Mouse (Mus musculus): ENCODE results near the gene Fam83f. TPM values are rescaled to one million over a fixed set of nuclear protein-coding genes. Genes with fewer than 3 reads are reported as not detected.
A peak's percentile ranks its signal among the peaks of the same experiment; 100 is the strongest.

Fam83f gene
- polyA plus RNA-seq (2012), result not detected in 2 replicates

GRCm38 (mm10) chr15:80671295-80672252, at the start of gene Fam83f:
Gene Fam83f, plus strand, starts transcription at chr15:80671847.
- TF ChIP-seq GATA1 (IDR thresholded peaks at IDR 0.05; ENCODE audit: low read length), result no peak

GRCm38 (mm10) chr15:80623171-80623837, 48.3 kb upstream of the Fam83f start:
- TF ChIP-seq GATA1 (IDR thresholded peaks at IDR 0.05; ENCODE audit: low read length), result peak; percentile 24

DNA sequence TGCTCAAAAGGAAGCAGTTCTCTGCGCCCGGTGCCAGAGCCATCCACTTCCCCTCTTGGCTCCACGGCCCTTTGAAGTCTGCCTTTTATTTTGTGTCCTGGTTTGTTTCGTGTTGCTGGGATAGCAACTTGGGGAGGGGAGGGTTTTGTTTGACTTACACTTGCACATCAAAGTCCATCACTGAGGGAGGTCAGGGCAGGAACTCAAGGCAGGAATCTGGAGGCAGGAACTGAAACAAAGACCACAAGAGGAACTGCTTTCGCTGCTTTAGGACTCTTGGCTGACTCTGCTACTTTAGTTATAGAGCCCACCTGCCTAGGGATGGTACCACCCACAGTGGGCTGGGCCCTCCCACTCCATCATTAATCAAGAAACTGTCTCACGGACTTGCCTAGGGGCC, 45.2 kb upstream of the Fam83f start:
- TF ChIP-seq GATA1 (IDR thresholded peaks at IDR 0.05; ENCODE audit: low read length), result no peak

- no peak for TF ChIP-seq GATA1 (IDR thresholded peaks at IDR 0.05; ENCODE audit: low read length)
These were observed 41.5 kb upstream of the Fam83f start for GRCm38 (mm10) chr15:80630147-80630546.

DNA sequence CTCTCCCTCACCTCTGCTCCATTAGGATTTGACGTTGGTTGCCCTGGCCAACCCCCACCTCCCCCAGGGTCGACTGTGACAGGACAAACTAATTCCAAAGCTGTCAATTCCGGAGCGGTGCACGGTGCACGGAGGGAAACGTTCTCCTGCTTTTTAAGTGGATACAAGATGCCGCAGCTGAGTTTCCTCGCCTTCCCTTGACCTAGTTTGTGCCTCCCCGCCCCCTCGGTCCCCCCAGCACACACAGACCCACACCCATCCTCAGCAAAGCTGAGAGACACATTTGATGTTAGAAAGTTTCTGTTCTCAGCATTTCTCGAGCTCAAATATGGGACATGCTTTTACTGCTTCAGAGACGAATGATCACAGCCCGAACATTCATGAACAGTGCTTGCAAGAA, 40.9 kb upstream of the Fam83f start:
- TF ChIP-seq GATA1 (IDR thresholded peaks at IDR 0.05; ENCODE audit: low read length), result no peak

DNA sequence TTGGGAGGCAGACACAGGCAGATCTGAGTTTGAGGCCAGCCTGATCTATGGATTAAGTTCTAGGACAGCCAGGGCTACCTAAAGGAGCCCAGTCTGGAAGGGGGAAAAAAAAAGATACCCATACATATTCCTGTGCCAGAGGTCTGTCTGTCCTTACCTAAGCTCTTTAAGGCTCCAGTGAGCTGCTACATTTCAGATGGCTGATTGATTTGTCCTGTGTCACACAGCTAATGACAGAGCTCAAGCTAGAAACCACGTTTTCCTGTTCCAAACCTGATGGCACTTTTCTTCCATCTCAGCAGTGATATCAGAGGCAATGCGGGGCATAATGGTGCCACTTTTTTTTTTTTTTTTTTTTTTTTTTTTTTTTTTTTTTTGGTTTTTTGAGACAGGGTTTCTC, 40.3 kb upstream of the Fam83f start:
- no peak for TF ChIP-seq GATA1 (IDR thresholded peaks at IDR 0.05; ENCODE audit: low read length)

DNA sequence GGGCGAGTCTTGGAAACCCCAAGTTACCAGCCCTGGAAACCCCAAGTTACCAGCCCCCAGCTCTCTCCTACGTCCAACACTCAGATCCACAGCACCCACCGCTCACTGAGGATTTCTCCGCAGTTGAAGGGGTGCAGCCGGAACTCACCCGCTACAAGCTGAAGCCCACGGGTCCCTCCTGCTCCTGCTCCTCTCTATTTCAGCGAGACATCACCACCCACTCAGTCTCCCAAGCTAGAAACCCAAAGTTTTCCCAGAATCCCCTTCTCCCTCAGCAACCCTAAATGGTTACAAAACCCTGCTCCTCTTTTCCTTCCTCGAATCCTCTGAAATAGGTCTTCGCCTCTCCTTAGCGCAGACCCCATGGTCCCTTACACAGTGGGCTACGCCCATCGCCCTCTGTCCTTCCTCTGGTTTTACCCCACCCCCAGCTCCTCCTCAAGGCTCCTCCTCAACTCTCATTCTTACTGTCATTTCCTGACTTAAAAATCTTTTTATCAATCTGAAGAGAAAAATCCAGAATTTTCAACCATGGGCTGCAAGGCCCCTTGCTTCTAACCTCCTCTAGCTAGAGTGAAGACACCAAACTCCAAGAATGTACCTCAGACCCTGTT, 39.3 kb upstream of the Fam83f start:
- TF ChIP-seq GATA1 (IDR thresholded peaks at IDR 0.05; ENCODE audit: low read length), result no peak

DNA sequence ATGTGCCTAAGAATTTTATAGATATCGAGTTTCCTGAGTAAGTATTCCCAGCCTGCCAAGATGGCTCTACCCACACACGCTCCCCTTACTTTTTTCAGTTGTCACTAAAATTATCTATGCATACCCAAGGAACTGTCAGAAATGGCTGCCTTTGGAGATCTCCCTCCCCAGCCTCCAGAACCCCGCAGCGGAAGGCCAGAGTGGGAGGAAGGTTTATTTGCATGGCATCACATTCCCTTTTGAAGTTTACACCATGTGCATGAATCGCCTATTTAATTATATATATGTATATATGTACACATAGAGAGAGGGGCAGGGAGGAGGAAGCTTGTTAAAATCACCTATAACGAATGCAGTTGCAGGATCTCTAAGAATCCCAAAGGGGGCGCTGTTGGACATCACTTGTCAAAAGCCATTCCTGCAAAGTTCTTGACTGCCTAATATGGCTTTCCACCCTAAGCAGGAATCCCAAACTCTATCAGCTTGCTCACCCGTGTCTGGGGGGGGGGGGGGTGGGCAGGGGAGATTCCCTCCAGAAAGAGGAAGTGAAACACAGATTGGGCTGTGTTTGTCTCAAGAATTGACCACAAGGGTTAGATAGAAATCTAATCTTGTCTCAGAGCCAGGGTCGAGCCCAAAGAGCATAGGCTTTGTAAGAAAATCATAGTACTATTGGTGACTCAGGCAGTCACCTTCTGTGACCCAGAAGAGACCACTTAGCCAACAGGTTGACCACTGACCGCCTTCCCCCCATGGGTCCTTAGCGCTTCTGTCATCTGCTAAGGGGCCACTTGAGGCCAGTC, 37.1 kb upstream of the Fam83f start:
- peak; percentile 35 for TF ChIP-seq GATA1 (IDR thresholded peaks at IDR 0.05; ENCODE audit: low read length)

DNA sequence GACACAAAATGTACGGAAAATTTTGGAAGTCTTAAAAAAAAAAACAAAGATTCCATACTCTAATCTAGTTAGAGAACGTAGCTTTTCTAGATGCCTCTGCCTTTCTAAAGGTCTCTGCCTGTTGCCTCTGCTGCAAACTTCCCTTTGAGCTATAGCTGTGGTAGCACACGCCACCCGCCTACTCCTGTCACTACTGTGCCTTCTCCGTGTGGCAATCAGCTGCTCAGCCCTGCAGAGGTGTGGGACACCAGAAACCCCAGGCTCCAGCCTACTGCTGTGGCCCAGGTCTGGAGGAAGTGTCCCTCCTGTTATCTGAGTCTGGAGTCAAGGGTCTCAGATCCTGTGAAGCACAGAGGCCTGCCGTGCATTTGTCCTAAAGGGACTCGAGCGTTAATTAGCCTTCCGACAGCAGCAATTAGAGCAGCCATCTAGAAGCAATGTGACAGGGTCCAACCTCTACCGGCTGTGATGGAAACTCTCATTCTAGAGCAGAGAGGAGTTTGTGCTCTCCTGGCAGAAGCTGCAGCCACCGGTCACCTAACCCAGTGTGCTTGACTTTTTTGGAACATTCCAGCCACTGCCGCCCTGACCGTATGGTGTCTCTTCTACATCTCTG, 34.8 kb upstream of the Fam83f start:
- TF ChIP-seq GATA1 (IDR thresholded peaks at IDR 0.05; ENCODE audit: low read length), result no peak

- TF ChIP-seq GATA1 (IDR thresholded peaks at IDR 0.05; ENCODE audit: low read length), result no peak
These were observed 32.5 kb upstream of the Fam83f start for GRCm38 (mm10) chr15:80639071-80639702.

GRCm38 (mm10) chr15:80639874-80640273, 31.8 kb upstream of the Fam83f start:
- TF ChIP-seq GATA1 (IDR thresholded peaks at IDR 0.05; ENCODE audit: low read length), result no peak

DNA sequence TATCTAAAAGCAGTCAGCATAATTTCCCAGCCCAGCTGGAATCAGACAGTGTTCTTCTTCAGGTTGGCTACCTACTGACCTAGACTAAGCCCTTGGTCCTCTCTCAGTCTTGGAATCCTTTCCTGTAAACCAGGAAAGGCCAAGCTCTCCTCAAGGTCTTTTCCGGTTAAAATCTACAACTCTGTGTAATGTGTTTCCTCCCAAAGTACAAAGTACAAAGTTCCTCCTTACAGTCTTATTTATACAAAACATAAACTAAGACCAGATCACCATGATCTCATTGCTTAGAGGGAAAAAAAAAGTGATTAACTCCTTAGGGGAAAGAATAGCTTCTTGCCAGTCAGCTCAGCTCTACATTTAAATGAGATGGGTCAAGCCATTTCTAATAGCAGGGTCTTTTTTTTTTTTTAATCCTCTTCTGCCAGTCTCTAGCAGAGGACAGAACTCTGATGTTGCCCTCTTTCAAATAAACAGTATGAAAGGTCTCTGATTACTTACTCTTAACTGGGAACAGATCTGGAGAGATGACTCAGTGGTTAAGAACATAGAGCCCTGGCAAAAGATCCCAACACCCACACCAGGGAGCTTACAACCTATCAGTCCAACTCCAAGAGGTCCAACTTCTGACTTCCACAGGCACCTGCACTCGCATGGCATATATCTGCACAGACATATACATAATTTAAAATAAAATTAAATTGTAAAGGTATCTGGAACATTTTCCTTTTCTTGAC, 29.8 kb upstream of the Fam83f start:
- no peak for TF ChIP-seq GATA1 (IDR thresholded peaks at IDR 0.05; ENCODE audit: low read length)

GRCm38 (mm10) chr15:80645006-80645797, 26.4 kb upstream of the Fam83f start:
- no peak for TF ChIP-seq GATA1 (IDR thresholded peaks at IDR 0.05; ENCODE audit: low read length)

Data from G1E-ER4 (cell line).